Mouse (Mus musculus) liver, embryonic 12.5 days (tissue): ENCODE data around the gene Cdh6. TPM values are rescaled to one million over a fixed set of nuclear protein-coding genes. Genes with fewer than 3 reads are reported as not detected.

Experiments used
- ATAC-seq: fragments of 200-750 bp; cut with Nextera tagmentation; 2 replicates; pipeline ENCODE4 v1.8.0; 2017; ENCODE audit warnings: moderate number of reproducible peaks, mild to moderate bottlenecking, moderate library complexity
- H3K27ac ChIP-seq: fragments of 300-500 bp; sonication (generic); 2 replicates; pipeline ENCODE4 v1.5.1; 2016; ENCODE audit warnings: mild to moderate bottlenecking
- H3K27me3 ChIP-seq: fragments of 300-500 bp; sonication (generic); replicated peaks from 2 replicates; pipeline ENCODE4 v1.6.1; 2016; ENCODE audit warnings: mild to moderate bottlenecking, moderate library complexity
- H3K36me3 ChIP-seq: fragments of 300-500 bp; sonication (generic); 2 replicates; pipeline ENCODE4 v1.6.1; 2016; ENCODE audit warnings: mild to moderate bottlenecking, moderate library complexity
- H3K4me1 ChIP-seq: fragments of 300-500 bp; sonication (generic); 2 replicates; pipeline ENCODE4 v1.6.1; 2016
- H3K4me2 ChIP-seq: fragments of 300-500 bp; sonication (generic); 2 replicates; pipeline ENCODE4 v1.6.1; 2016; ENCODE audit warnings: mild to moderate bottlenecking, moderate library complexity
- H3K4me3 ChIP-seq: fragments of 300-500 bp; sonication (generic); 2 replicates; pipeline ENCODE4 v1.5.1; 2016; ENCODE audit warnings: mild to moderate bottlenecking, moderate library complexity
- H3K9ac ChIP-seq: fragments of 300-500 bp; sonication (generic); 2 replicates; pipeline ENCODE4 v1.6.1; 2016; ENCODE audit warnings: mild to moderate bottlenecking, moderate library complexity
- H3K9me3 ChIP-seq: fragments of 300-500 bp; sonication (generic); replicated peaks from 2 replicates; pipeline ENCODE4 v1.6.1; 2016; ENCODE audit warnings: mild to moderate bottlenecking, moderate library complexity
- WGBS: fragments of 180-500 bp; shearing (Covaris S2); methylation state at CpG from one replicate; pipeline ENCODE4 v1.1.7; 2016; ENCODE audit not compliant: insufficient replicate concordance; 5-methylcytosine and 5-hydroxymethylcytosine counted together
- polyA plus RNA-seq: library from polyadenylated mRNA; unstranded; fragments of >200 nt; fragmentation: Nextera tagmentation; extraction: Ambion mirVana; gene quantifications from 2 replicates; pipeline ENCODE4 v1.2.1, GENCODE M21; 2016

Gene Cdh6
- 0.24 and 0.29 TPM in 2 replicates for polyA plus RNA-seq

- no peaks in the 10 kb centered on the region for H3K36me3 ChIP-seq
- H3K4me3 ChIP-seq = peak within 1 kb of the TSS; percentile 43
- H3K27me3 ChIP-seq = peaks cover 60% of the 10 kb centered on the region
- no peak within 1 kb of the TSS for H3K27ac ChIP-seq
- ATAC-seq = 0 out of 2 replicates have a peak, but pooled peaks have one; percentile 44
- H3K9me3 ChIP-seq = no peaks in the 10 kb centered on the region
- H3K4me1 ChIP-seq = no peaks in the 10 kb centered on the region
- H3K4me2 ChIP-seq = peak within 1 kb of the TSS; percentile 63
- under 1% methylated on average over 42 of the region's 42 CpGs for WGBS
- no peak within 1 kb of the TSS for H3K9ac ChIP-seq
These were observed at the start of gene Cdh6 for GRCm38 (mm10) chr15:13173071-13173778. Gene Cdh6 (minus strand): TSS chr15:13173675.

- Histone ChIP-seq H3K9me3 (no peaks in the 10 kb centered on the region), H3K36me3 (no peaks in the 10 kb centered on the region), H3K9ac (no peak overlapping the region), H3K27me3 (no peaks in the 10 kb centered on the region), H3K4me1 (no peaks in the 10 kb centered on the region), H3K4me3 (no peak overlapping the region), H3K27ac (no peak overlapping the region), H3K4me2 (no peak overlapping the region)
- WGBS = 72% methylated on average over 9 of the region's 9 CpGs
- ATAC-seq = no peak
These were observed 46.4 kb upstream of the Cdh6 start for GRCm38 (mm10) chr15:13219727-13220454.

- 70% methylated on average over 3 of the region's 3 CpGs for WGBS
- Histone ChIP-seq H3K27me3 (no peaks in the 10 kb centered on the region), H3K27ac (no peak overlapping the region), H3K9ac (no peak overlapping the region), H3K4me1 (no peaks in the 10 kb centered on the region), H3K4me3 (no peak overlapping the region), H3K4me2 (no peak overlapping the region), H3K9me3 (no peaks in the 10 kb centered on the region), H3K36me3 (no peaks in the 10 kb centered on the region)
- no peak for ATAC-seq
These were observed 44.3 kb upstream of the Cdh6 start for GRCm38 (mm10) chr15:13217800-13218199.

GRCm38 (mm10) chr15:13217161-13217560 is 43.7 kb upstream of the Cdh6 start:
- H3K4me1 ChIP-seq = no peaks in the 10 kb centered on the region
- WGBS = 82% methylated on average over 1 of the region's 1 CpGs
- H3K4me3 ChIP-seq = no peak overlapping the region

GRCm38 (mm10) chr15:13212956-13213355 is 39.5 kb upstream of the Cdh6 start:
- H3K9ac ChIP-seq = no peak overlapping the region
- no peaks in the 10 kb centered on the region for H3K4me1 ChIP-seq
- no peak overlapping the region for H3K27ac ChIP-seq
- H3K36me3 ChIP-seq = no peaks in the 10 kb centered on the region
- no peak for ATAC-seq
- no peak overlapping the region for H3K4me2 ChIP-seq
- no peaks in the 10 kb centered on the region for H3K27me3 ChIP-seq
- no peak overlapping the region for H3K4me3 ChIP-seq
- no peaks in the 10 kb centered on the region for H3K9me3 ChIP-seq
- WGBS = 69% methylated on average over 1 of the region's 1 CpGs

More at GRCm38 (mm10) chr15:13217161-13217560, 43.7 kb upstream of the Cdh6 start:
- no peaks in the 10 kb centered on the region for H3K27me3 ChIP-seq
- H3K4me2 ChIP-seq = no peak overlapping the region
- no peaks in the 10 kb centered on the region for H3K36me3 ChIP-seq
- H3K9me3 ChIP-seq = no peaks in the 10 kb centered on the region
- H3K27ac ChIP-seq = no peak overlapping the region
- no peak overlapping the region for H3K9ac ChIP-seq
- no peak for ATAC-seq

GRCm38 (mm10) chr15:13212027-13212685 is 38.7 kb upstream of the Cdh6 start:
- no peak overlapping the region for H3K9ac ChIP-seq
- H3K4me1 ChIP-seq = no peaks in the 10 kb centered on the region
- H3K9me3 ChIP-seq = no peaks in the 10 kb centered on the region
- WGBS = 39% methylated on average over 4 of the region's 4 CpGs
- ATAC-seq = no peak
- no peaks in the 10 kb centered on the region for H3K36me3 ChIP-seq
- no peak overlapping the region for H3K4me2 ChIP-seq
- H3K4me3 ChIP-seq = no peak overlapping the region
- no peaks in the 10 kb centered on the region for H3K27me3 ChIP-seq
- H3K27ac ChIP-seq = no peak overlapping the region

GRCm38 (mm10) chr15:13210186-13210585 is 36.7 kb upstream of the Cdh6 start:
- no peak overlapping the region for H3K27ac ChIP-seq
- H3K4me1 ChIP-seq = no peaks in the 10 kb centered on the region
- no peaks in the 10 kb centered on the region for H3K36me3 ChIP-seq
- H3K4me2 ChIP-seq = no peak overlapping the region
- H3K27me3 ChIP-seq = no peaks in the 10 kb centered on the region
- no peak for ATAC-seq
- H3K9me3 ChIP-seq = no peaks in the 10 kb centered on the region
- no peak overlapping the region for H3K4me3 ChIP-seq
- WGBS = 71% methylated on average over 6 of the region's 6 CpGs
- no peak overlapping the region for H3K9ac ChIP-seq

GRCm38 (mm10) chr15:13208716-13209115 is 35.2 kb upstream of the Cdh6 start:
- 64% methylated on average over 7 of the region's 7 CpGs for WGBS
- Histone ChIP-seq H3K4me3 (no peak overlapping the region), H3K9me3 (no peaks in the 10 kb centered on the region), H3K27me3 (no peaks in the 10 kb centered on the region), H3K36me3 (no peaks in the 10 kb centered on the region), H3K9ac (no peak overlapping the region), H3K4me1 (no peaks in the 10 kb centered on the region), H3K27ac (no peak overlapping the region), H3K4me2 (no peak overlapping the region)
- ATAC-seq = no peak

- no peak for ATAC-seq
- Histone ChIP-seq H3K4me3 (no peak overlapping the region), H3K27ac (no peak overlapping the region), H3K9me3 (no peaks in the 10 kb centered on the region), H3K4me1 (no peaks in the 10 kb centered on the region), H3K36me3 (no peaks in the 10 kb centered on the region), H3K4me2 (no peak overlapping the region), H3K27me3 (no peaks in the 10 kb centered on the region), H3K9ac (no peak overlapping the region)
- 63% methylated on average over 1 of the region's 1 CpGs for WGBS
These were observed 22.8 kb upstream of the Cdh6 start for GRCm38 (mm10) chr15:13196237-13196636.

GRCm38 (mm10) chr15:13194048-13194447 is 20.6 kb upstream of the Cdh6 start:
- ATAC-seq = no peak

GRCm38 (mm10) chr15:13193076-13193475 is 19.6 kb upstream of the Cdh6 start:
- no peaks in the 10 kb centered on the region for H3K36me3 ChIP-seq
- ATAC-seq = no peak
- WGBS = 57% methylated on average over 11 of the region's 11 CpGs
- no peaks in the 10 kb centered on the region for H3K9me3 ChIP-seq
- H3K27me3 ChIP-seq = no peaks in the 10 kb centered on the region
- H3K9ac ChIP-seq = no peak overlapping the region
- no peaks in the 10 kb centered on the region for H3K4me1 ChIP-seq
- H3K27ac ChIP-seq = no peak overlapping the region
- H3K4me3 ChIP-seq = no peak overlapping the region
- H3K4me2 ChIP-seq = no peak overlapping the region

More at GRCm38 (mm10) chr15:13194048-13194447, 20.6 kb upstream of the Cdh6 start:
- no peaks in the 10 kb centered on the region for H3K27me3 ChIP-seq
- H3K9me3 ChIP-seq = no peaks in the 10 kb centered on the region
- H3K4me1 ChIP-seq = no peaks in the 10 kb centered on the region
- no peak overlapping the region for H3K4me3 ChIP-seq
- no peak overlapping the region for H3K27ac ChIP-seq
- no peak overlapping the region for H3K9ac ChIP-seq
- H3K36me3 ChIP-seq = no peaks in the 10 kb centered on the region
- no peak overlapping the region for H3K4me2 ChIP-seq

- no peak overlapping the region for H3K27ac ChIP-seq
- 73% methylated on average over 5 of the region's 5 CpGs for WGBS
- H3K4me3 ChIP-seq = no peak overlapping the region
- no peaks in the 10 kb centered on the region for H3K36me3 ChIP-seq
- no peak overlapping the region for H3K4me2 ChIP-seq
- H3K27me3 ChIP-seq = no peaks in the 10 kb centered on the region
- ATAC-seq = no peak
- no peaks in the 10 kb centered on the region for H3K9me3 ChIP-seq
- H3K4me1 ChIP-seq = no peaks in the 10 kb centered on the region
- H3K9ac ChIP-seq = no peak overlapping the region
These were observed 10.2 kb upstream of the Cdh6 start for GRCm38 (mm10) chr15:13183661-13184060.
